Mouse (Mus musculus): Measurements from ENCODE around the gene Usp40. TPM values are rescaled to one million over a fixed set of nuclear protein-coding genes. Genes with fewer than 3 reads are reported as not detected.

Usp40 gene
- polyA plus RNA-seq, 1 experiment = 9.9 TPM

GRCm38 (mm10) chr1:87922666-87923065 is 85.7 kb downstream of the Usp40 start:
- TF ChIP-seq CTCF (IDR thresholded peaks at IDR 0.05; ENCODE audit: insufficient read depth, low read length) = no peak
- TF ChIP-seq POLR2A (IDR thresholded peaks at IDR 0.05; ENCODE audit: borderline replicate concordance, extremely low read depth, low read depth, low read length) = no peak
- Histone ChIP-seq H3K4me3 (replicated peaks; ENCODE audit: extremely low read depth, low read depth, low read length) (no peak overlapping the region), H3K4me1 (ENCODE audit: control insufficient read depth, insufficient read depth, low read length) (0 out of 2 replicates have a peak, but pooled peaks cover 2% of the 10 kb centered on the region)
- peak; percentile 52 for DNase-seq
- WGBS = 19% methylated on average over 1 of the region's 1 CpGs

- 71% methylated on average over 3 of the region's 3 CpGs for WGBS
- DNase-seq = no peak
- TF ChIP-seq POLR2A (IDR thresholded peaks at IDR 0.05; ENCODE audit: borderline replicate concordance, extremely low read depth, low read depth, low read length) (no peak), CTCF (IDR thresholded peaks at IDR 0.05; ENCODE audit: insufficient read depth, low read length) (no peak)
- Histone ChIP-seq H3K4me3 (replicated peaks; ENCODE audit: extremely low read depth, low read depth, low read length) (no peak overlapping the region), H3K4me1 (ENCODE audit: control insufficient read depth, insufficient read depth, low read length) (0 out of 2 replicates have a peak, but pooled peaks cover 2% of the 10 kb centered on the region)
These were observed 88.2 kb downstream of the Usp40 start for GRCm38 (mm10) chr1:87920056-87920614.

GRCm38 (mm10) chr1:87918061-87918460 is 90.3 kb downstream of the Usp40 start:
- TF ChIP-seq CTCF (IDR thresholded peaks at IDR 0.05; ENCODE audit: insufficient read depth, low read length) (no peak), POLR2A (IDR thresholded peaks at IDR 0.05; ENCODE audit: borderline replicate concordance, extremely low read depth, low read depth, low read length) (no peak)
- Histone ChIP-seq H3K4me1 (ENCODE audit: control insufficient read depth, insufficient read depth, low read length) (0 out of 2 replicates have a peak, but pooled peaks cover 2% of the 10 kb centered on the region), H3K4me3 (replicated peaks; ENCODE audit: extremely low read depth, low read depth, low read length) (no peak overlapping the region)
- 93% methylated on average over 2 of the region's 2 CpGs for WGBS
- DNase-seq = no peak

- no peak for DNase-seq
- WGBS = 99% methylated on average over 3 of the region's 3 CpGs
- Histone ChIP-seq H3K4me1 (ENCODE audit: control insufficient read depth, insufficient read depth, low read length) (no peaks in the 10 kb centered on the region; the same call in 1 of the 2 replicates), H3K4me3 (replicated peaks; ENCODE audit: extremely low read depth, low read depth, low read length) (no peak overlapping the region)
- TF ChIP-seq POLR2A (IDR thresholded peaks at IDR 0.05; ENCODE audit: borderline replicate concordance, extremely low read depth, low read depth, low read length) (no peak), CTCF (IDR thresholded peaks at IDR 0.05; ENCODE audit: insufficient read depth, low read length) (no peak)
These were observed 91.0 kb downstream of the Usp40 start for GRCm38 (mm10) chr1:87917361-87917760.

GRCm38 (mm10) chr1:87913356-87913755 is 95.0 kb downstream of the Usp40 start:
- Histone ChIP-seq H3K4me3 (replicated peaks; ENCODE audit: extremely low read depth, low read depth, low read length) (no peak overlapping the region), H3K4me1 (ENCODE audit: control insufficient read depth, insufficient read depth, low read length) (peaks cover 9% of the 10 kb centered on the region)
- DNase-seq = no peak
- TF ChIP-seq CTCF (IDR thresholded peaks at IDR 0.05; ENCODE audit: insufficient read depth, low read length) = no peak

- no peak for TF ChIP-seq CTCF (IDR thresholded peaks at IDR 0.05; ENCODE audit: insufficient read depth, low read length)
- DNase-seq = no peak
- no peak overlapping the region for H3K4me3 ChIP-seq (replicated peaks; ENCODE audit: extremely low read depth, low read depth, low read length)
- WGBS = 69% methylated on average over 1 of the region's 1 CpGs
- H3K4me1 ChIP-seq (ENCODE audit: control insufficient read depth, insufficient read depth, low read length) = peaks cover 9% of the 10 kb centered on the region
These were observed 97.9 kb downstream of the Usp40 start for GRCm38 (mm10) chr1:87910428-87910827.

- no peak for DNase-seq
- no peak overlapping the region for H3K4me3 ChIP-seq (replicated peaks; ENCODE audit: extremely low read depth, low read depth, low read length)
- no peak for TF ChIP-seq CTCF (IDR thresholded peaks at IDR 0.05; ENCODE audit: insufficient read depth, low read length)
- TF ChIP-seq POLR2A (IDR thresholded peaks at IDR 0.05; ENCODE audit: borderline replicate concordance, extremely low read depth, low read depth, low read length) = no peak
- H3K4me1 ChIP-seq (ENCODE audit: control insufficient read depth, insufficient read depth, low read length) = peaks cover 9% of the 10 kb centered on the region
These were observed 98.8 kb downstream of the Usp40 start for GRCm38 (mm10) chr1:87909565-87909964.

- no peak overlapping the region for H3K4me3 ChIP-seq (replicated peaks; ENCODE audit: extremely low read depth, low read depth, low read length)
- 63% methylated on average over 3 of the region's 3 CpGs for WGBS
- no peak for DNase-seq
- peaks cover 9% of the 10 kb centered on the region for H3K4me1 ChIP-seq (ENCODE audit: control insufficient read depth, insufficient read depth, low read length)
- TF ChIP-seq POLR2A (IDR thresholded peaks at IDR 0.05; ENCODE audit: borderline replicate concordance, extremely low read depth, low read depth, low read length) (no peak), CTCF (IDR thresholded peaks at IDR 0.05; ENCODE audit: insufficient read depth, low read length) (no peak)
These were observed 99.6 kb downstream of the Usp40 start for GRCm38 (mm10) chr1:87908736-87909135.

- no peak for DNase-seq
- peaks cover 9% of the 10 kb centered on the region for H3K4me1 ChIP-seq (ENCODE audit: control insufficient read depth, insufficient read depth, low read length)
- no peak overlapping the region for H3K4me3 ChIP-seq (replicated peaks; ENCODE audit: extremely low read depth, low read depth, low read length)
- 82% methylated on average over 2 of the region's 2 CpGs for WGBS
- TF ChIP-seq CTCF (IDR thresholded peaks at IDR 0.05; ENCODE audit: insufficient read depth, low read length) = no peak
- TF ChIP-seq POLR2A (IDR thresholded peaks at IDR 0.05; ENCODE audit: borderline replicate concordance, extremely low read depth, low read depth, low read length) = no peak
These were observed 100.3 kb downstream of the Usp40 start for GRCm38 (mm10) chr1:87908006-87908405.

GRCm38 (mm10) chr1:87906361-87906956 is 101.9 kb downstream of the Usp40 start:
- Histone ChIP-seq H3K4me3 (replicated peaks; ENCODE audit: extremely low read depth, low read depth, low read length) (no peak overlapping the region), H3K4me1 (ENCODE audit: control insufficient read depth, insufficient read depth, low read length) (peaks cover 10% of the 10 kb centered on the region)
- no peak for DNase-seq
- 75% methylated on average over 5 of the region's 5 CpGs for WGBS
- TF ChIP-seq POLR2A (IDR thresholded peaks at IDR 0.05; ENCODE audit: borderline replicate concordance, extremely low read depth, low read depth, low read length) = no peak
- TF ChIP-seq CTCF (IDR thresholded peaks at IDR 0.05; ENCODE audit: insufficient read depth, low read length) = peak; percentile 42; the same call in 1 of the 2 replicates
